Mouse (Mus musculus): ENCODE results near the gene Pelo. TPM values are rescaled to one million over a fixed set of nuclear protein-coding genes. Genes with fewer than 3 reads are reported as not detected.

The Pelo gene
- polyA plus RNA-seq, 1 experiment from 2014 or later = 7.7 TPM

DNA sequence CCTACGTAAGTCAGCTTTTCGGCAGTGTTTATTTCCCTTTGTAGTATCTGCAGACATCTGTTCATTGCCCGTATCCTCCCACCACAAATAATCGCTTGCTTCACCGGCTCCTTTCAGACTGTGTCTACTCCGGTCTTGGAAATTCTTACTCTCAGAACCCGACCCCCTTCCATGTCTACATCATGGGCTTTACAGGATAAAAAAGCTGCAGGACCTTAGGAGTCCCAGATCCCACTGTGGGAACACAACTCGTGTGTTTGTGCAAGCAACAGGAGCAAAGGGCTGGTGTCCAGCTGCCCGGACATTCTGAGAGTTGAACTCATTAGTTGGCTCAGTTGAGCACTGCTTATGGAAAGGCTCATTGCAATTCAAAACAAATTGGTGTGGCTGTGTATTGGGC, 35.2 kb downstream of the Pelo start:
- DNase-seq (ENCODE audit: low spot score) = peak; percentile 20
- H3K9me3 ChIP-seq (replicated peaks) = no peaks in the 10 kb centered on the region
- peaks cover 8% of the 10 kb centered on the region; the same call in 1 of the 2 replicates for H3K4me1 ChIP-seq
- no peaks in the 10 kb centered on the region for H3K27me3 ChIP-seq (ENCODE audit: low read depth, poor library complexity, severe bottlenecking)
- 34% methylated on average over 9 of the region's 9 CpGs for WGBS
- no peak overlapping the region for H3K27ac ChIP-seq (replicated peaks)
- no peaks in the 10 kb centered on the region for H3K36me3 ChIP-seq
- H3K4me3 ChIP-seq = 0 out of 2 replicates have a peak overlapping the region, but pooled peaks have one; percentile 0

DNA sequence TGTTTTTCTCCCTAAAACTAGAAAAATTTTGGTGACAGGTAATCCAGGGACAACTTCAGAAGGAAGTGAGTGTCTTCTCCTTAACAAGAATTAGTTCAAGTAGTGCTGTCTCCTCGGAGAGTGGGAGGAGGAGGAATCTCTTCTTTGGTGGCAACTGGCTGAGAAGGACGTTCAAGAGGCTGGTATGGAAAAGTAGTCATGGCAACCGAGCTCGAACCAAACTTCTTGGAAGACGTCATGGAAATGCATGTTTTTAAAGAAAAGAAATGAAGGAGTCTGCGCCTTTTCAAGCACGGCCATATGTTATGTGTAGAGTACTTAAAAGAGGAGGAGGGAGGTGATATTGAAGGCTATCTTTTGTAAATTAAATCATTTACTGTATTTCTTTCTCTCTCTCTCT, 37.4 kb downstream of the Pelo start:
- Histone ChIP-seq H3K9me3 (replicated peaks) (no peaks in the 10 kb centered on the region), H3K27ac (replicated peaks) (no peak overlapping the region), H3K4me3 (no peak overlapping the region), H3K4me1 (peaks cover 8% of the 10 kb centered on the region; the same call in 1 of the 2 replicates), H3K36me3 (no peaks in the 10 kb centered on the region), H3K27me3 (ENCODE audit: low read depth, poor library complexity, severe bottlenecking) (no peaks in the 10 kb centered on the region)
- DNase-seq (ENCODE audit: low spot score) = no peak
- WGBS = 76% methylated on average over 7 of the region's 7 CpGs

DNA sequence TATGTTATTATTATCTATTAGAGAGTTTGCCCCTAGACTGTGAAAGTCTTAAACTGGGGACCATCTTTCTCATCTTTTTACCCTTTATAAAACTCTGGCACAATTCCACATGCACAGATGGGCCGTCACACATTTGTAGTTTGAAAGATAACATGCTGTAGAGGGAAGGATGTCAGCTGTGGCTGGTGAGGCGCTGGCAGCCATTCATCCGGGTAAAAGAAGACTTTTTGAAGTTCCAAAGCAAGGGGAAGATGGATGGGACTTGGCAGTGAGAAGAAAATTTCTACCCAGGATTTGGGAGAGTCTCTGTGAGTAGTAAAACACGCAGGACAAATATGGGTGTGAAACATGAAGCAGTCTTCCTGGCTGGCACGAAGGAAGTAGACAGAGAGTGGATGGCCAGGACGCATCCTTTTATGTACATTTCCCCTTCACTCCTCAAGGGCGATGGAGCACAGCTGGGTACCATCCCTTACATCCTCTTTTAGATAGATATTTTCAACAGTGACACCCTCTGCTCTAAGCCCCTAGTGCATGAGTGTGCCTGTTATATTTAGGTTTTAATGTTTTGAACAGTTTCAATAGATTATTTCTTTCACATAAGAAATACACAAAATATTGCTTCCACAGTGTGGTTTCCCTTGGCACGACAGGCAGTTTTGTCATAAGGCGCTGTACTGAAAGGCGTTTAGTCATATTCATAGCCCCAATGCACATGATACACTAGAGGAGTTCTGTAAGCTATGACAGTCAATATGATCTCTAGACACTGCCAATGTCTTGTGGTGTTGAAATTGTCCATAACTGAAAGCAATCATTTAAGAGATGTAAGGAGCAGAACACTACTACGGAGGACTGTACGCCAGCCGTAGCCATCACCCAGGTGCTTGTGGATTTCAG, 39.1 kb downstream of the Pelo start:
- DNase-seq (ENCODE audit: low spot score) = no peak
- H3K9me3 ChIP-seq (replicated peaks) = no peaks in the 10 kb centered on the region
- no peak overlapping the region for H3K27ac ChIP-seq (replicated peaks)
- no peaks in the 10 kb centered on the region for H3K27me3 ChIP-seq (ENCODE audit: low read depth, poor library complexity, severe bottlenecking)
- no peaks in the 10 kb centered on the region for H3K36me3 ChIP-seq
- WGBS = 90% methylated on average over 13 of the region's 13 CpGs
- peaks cover 8% of the 10 kb centered on the region; the same call in 1 of the 2 replicates for H3K4me1 ChIP-seq
- H3K4me3 ChIP-seq = no peak overlapping the region

DNA sequence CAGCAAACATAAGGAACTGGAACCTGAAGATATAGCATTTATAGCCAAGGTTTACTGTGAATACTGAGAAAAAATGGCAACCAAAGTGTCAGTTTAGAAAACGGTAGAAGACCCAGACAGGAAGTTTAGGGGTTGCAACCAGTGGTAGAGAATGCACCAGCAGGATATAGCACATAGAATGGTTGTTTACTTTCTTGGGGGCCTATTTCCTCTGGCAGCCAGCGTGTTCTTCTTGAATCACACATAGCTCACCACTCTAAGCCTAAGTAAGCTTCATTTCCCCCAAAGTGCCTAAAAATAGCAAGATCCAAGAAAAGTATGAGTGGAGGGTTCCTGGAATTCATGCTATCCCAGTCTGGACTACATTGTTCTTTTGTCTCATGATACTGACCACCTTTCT, 47.3 kb downstream of the Pelo start:
- Histone ChIP-seq H3K4me1 (no peaks in the 10 kb centered on the region), H3K9me3 (replicated peaks) (no peaks in the 10 kb centered on the region), H3K4me3 (no peak overlapping the region), H3K36me3 (no peaks in the 10 kb centered on the region), H3K27me3 (ENCODE audit: low read depth, poor library complexity, severe bottlenecking) (no peaks in the 10 kb centered on the region), H3K27ac (replicated peaks) (no peak overlapping the region)
- DNase-seq (ENCODE audit: low spot score) = no peak
- WGBS = 82% methylated on average over 2 of the region's 2 CpGs

Other genes starting within 250 kb of the Pelo start
- 1.6 and 1.7 TPM in 2 replicates for gene Itga2, start 158.1 kb downstream of the Pelo start, polyA plus RNA-seq (2016; fragmentation: Nextera tagmentation; extraction: Ambion mirVana)
- 1.5 and 2.2 TPM in 2 replicates for gene Gm49395, start 11.7 kb upstream of the Pelo start, polyA plus RNA-seq (2016; fragmentation: Nextera tagmentation; extraction: Ambion mirVana)
- gene Itga1, start 11.8 kb upstream of the Pelo start, polyA plus RNA-seq (2016; fragmentation: Nextera tagmentation; extraction: Ambion mirVana) = 3.9 and 4.7 TPM in 2 replicates